Mouse (Mus musculus) ES-Bruce4 (cell line): ENCODE data around the gene Mgrn1.

Source experiments
- CTCF ChIP-seq: IDR thresholded peaks from one replicate; pipeline ENCODE4 v1.8.1; 2011; ENCODE audit warnings: low read depth, low read length
- EP300 ChIP-seq: IDR thresholded peaks from 2 replicates; pipeline ENCODE4 v1.6.1; 2011; ENCODE audit warnings: low read depth, low read length; ENCODE audit not compliant: insufficient read depth
- POLR2A ChIP-seq: IDR thresholded peaks from one replicate; pipeline ENCODE4 v1.8.1; 2011; ENCODE audit warnings: low read length; ENCODE audit not compliant: insufficient read depth

DNA sequence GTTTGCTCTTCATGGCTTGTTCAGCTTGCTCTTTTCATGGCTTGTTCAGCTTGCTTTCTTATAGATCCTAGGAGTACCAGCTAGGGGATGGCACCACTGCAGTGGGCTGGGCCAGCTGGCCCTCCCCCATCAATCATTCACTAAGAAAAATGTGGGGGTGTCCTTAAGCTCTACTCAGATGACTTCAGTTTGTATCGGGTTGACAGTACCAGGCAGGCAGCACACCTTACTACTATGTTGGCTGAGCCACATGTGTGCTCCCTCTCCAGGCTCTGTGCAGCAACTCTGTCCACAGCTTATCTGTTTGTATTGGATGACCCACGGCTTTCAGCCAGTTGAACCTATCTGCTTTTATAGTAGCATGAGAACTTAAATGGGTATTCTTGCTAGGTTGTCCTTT, 42.4 kb downstream of the Mgrn1 start:
- TF ChIP-seq EP300 (no peak), POLR2A (no peak), CTCF (no peak)
